Mouse (Mus musculus) thymus, adult 2 months (tissue): ENCODE results near the gene Pheta1.

Experiments used
- CTCF ChIP-seq: fragments of 200-500 bp; IDR thresholded peaks from 2 replicates; pipeline ENCODE4 v1.5.1; 2012; ENCODE audit warnings: mild to moderate bottlenecking, control low read depth, low read length, moderate library complexity, borderline replicate concordance; ENCODE audit not compliant: control insufficient read depth, poor library complexity, insufficient read depth; ENCODE audit errors: extremely low read depth
- POLR2A ChIP-seq: fragments of 200-500 bp; IDR thresholded peaks from 2 replicates; pipeline ENCODE4 v1.6.1; 2012; ENCODE audit warnings: mild to moderate bottlenecking, low read length, control low read depth, moderate library complexity; ENCODE audit not compliant: control insufficient read depth, poor library complexity, insufficient read depth; ENCODE audit errors: extremely low read depth

DNA sequence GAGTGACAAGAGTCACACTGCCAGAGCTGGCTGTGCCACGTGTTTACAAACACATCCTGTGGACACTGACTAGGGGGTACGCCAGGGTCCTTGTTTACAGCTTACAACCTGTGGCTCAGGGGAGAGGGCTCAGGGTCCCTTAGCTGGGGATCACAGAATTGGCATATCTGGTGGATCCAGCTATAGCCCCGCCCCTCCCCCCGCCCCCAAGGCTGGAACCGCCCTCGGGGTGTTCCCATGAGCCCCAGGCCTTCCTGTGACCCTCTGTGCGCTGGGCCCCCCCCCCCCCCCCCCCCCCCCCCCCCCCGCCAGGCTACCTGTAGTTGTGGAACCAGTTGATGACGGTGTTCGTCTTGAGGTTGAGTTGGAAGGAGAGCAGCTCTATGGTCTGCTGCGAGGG is 15.5 kb downstream of the Pheta1 start:
- TF ChIP-seq CTCF (no peak), POLR2A (no peak)
